Mouse (Mus musculus) kidney, postnatal 36 days (tissue): Measurements from ENCODE around the gene Thsd7a.

ENCODE experiments used
- DNase-seq, 2 experiments: peaks; one replicate each; pipeline ENCODE4 v3.0.0; 2021 to 2022; ENCODE audit warnings: mixed read lengths in 2 of 2

Thsd7a gene

GRCm38 (mm10) chr6:12500888-12501287, 248.3 kb downstream of the Thsd7a start:
- DNase-seq = no peak

GRCm38 (mm10) chr6:12499866-12500265, 249.3 kb downstream of the Thsd7a start:
- no peak for DNase-seq

GRCm38 (mm10) chr6:12493571-12493970, 255.6 kb downstream of the Thsd7a start:
- DNase-seq = no peak

GRCm38 (mm10) chr6:12488882-12489281, 260.3 kb downstream of the Thsd7a start:
- peak in 1 of 2 experiments; percentile 14 for DNase-seq

GRCm38 (mm10) chr6:12481527-12482163, 267.6 kb downstream of the Thsd7a start:
- no peak for DNase-seq

- DNase-seq = no peak
Observed at GRCm38 (mm10) chr6:12478359-12478758, 270.9 kb downstream of the Thsd7a start.

- DNase-seq = no peak
Observed at GRCm38 (mm10) chr6:12470935-12471334, 278.3 kb downstream of the Thsd7a start.

GRCm38 (mm10) chr6:12467339-12468124, 281.7 kb downstream of the Thsd7a start:
- DNase-seq = no peak

- peak in 1 of 2 experiments; percentile 26 for DNase-seq
Observed at GRCm38 (mm10) chr6:12458841-12459240, 290.4 kb downstream of the Thsd7a start.

- DNase-seq = no peak
Observed at GRCm38 (mm10) chr6:12457451-12457850, 291.8 kb downstream of the Thsd7a start.

GRCm38 (mm10) chr6:12454876-12455485, 294.2 kb downstream of the Thsd7a start:
- DNase-seq = no peak

- no peak for DNase-seq
Observed at GRCm38 (mm10) chr6:12454132-12454531, 295.1 kb downstream of the Thsd7a start.

- DNase-seq = peak; percentile 53 to 56
Observed at GRCm38 (mm10) chr6:12448851-12449250, 300.4 kb downstream of the Thsd7a start.

GRCm38 (mm10) chr6:12445486-12445885, 303.7 kb downstream of the Thsd7a start:
- DNase-seq = no peak

GRCm38 (mm10) chr6:12439561-12439960, 309.6 kb downstream of the Thsd7a start:
- peak in 1 of 2 experiments; percentile 5 for DNase-seq

GRCm38 (mm10) chr6:12419070-12419469, 330.1 kb downstream of the Thsd7a start:
- DNase-seq = peak in 1 of 2 experiments; percentile 13

GRCm38 (mm10) chr6:12416976-12417375, 332.2 kb downstream of the Thsd7a start:
- no peak for DNase-seq

- no peak for DNase-seq
Observed at GRCm38 (mm10) chr6:12404441-12404840, 344.8 kb downstream of the Thsd7a start.

GRCm38 (mm10) chr6:12402996-12403395, 346.2 kb downstream of the Thsd7a start:
- DNase-seq = no peak

GRCm38 (mm10) chr6:12397776-12398522, 351.3 kb downstream of the Thsd7a start:
- DNase-seq = no peak

GRCm38 (mm10) chr6:12393574-12394380, 355.4 kb downstream of the Thsd7a start:
- peak in 1 of 2 experiments; percentile 21 for DNase-seq

- no peak for DNase-seq
Observed at GRCm38 (mm10) chr6:12386731-12387130, 362.5 kb downstream of the Thsd7a start.
